Mouse (Mus musculus) lung, embryonic 14.5 days (tissue): ENCODE results near the gene Rgs9. TPM values are rescaled to one million over a fixed set of nuclear protein-coding genes. Genes with fewer than 3 reads are reported as not detected.

Experiments
- ATAC-seq: fragments of 200-750 bp; cut with Nextera tagmentation; 2 replicates; pipeline ENCODE4 v1.8.0; 2017; ENCODE audit warnings: mild to moderate bottlenecking, moderate TSS enrichment, moderate library complexity; ENCODE audit not compliant: insufficient read depth
- DNase-seq: peaks from one replicate; pipeline ENCODE4 v3.0.0-alpha.2; 2015
- H3K27ac ChIP-seq: fragments of 300-500 bp; sonication (generic); 2 replicates; pipeline ENCODE4 v1.5.1; 2014; ENCODE audit warnings: low read depth, mild to moderate bottlenecking, moderate library complexity
- H3K27me3 ChIP-seq: fragments of 300-500 bp; sonication (generic); 2 replicates; pipeline ENCODE4 v1.6.1; 2014; ENCODE audit warnings: low read length, control low read depth; ENCODE audit not compliant: insufficient read depth
- H3K36me3 ChIP-seq: fragments of 300-500 bp; sonication (generic); 2 replicates; pipeline ENCODE4 v1.6.1; 2014; ENCODE audit warnings: control low read depth; ENCODE audit not compliant: insufficient read depth
- H3K4me1 ChIP-seq: fragments of 300-500 bp; sonication (generic); 2 replicates; pipeline ENCODE4 v1.6.1; 2014; ENCODE audit warnings: antibody characterized with exemption, control low read depth; ENCODE audit not compliant: insufficient read depth
- H3K4me2 ChIP-seq: fragments of 300-500 bp; sonication (generic); 2 replicates; pipeline ENCODE4 v1.6.1; 2014; ENCODE audit warnings: mild to moderate bottlenecking
- H3K4me3 ChIP-seq: fragments of 300-500 bp; sonication (generic); 2 replicates; pipeline ENCODE4 v1.5.1; 2014; ENCODE audit warnings: low read depth, low read length
- H3K9ac ChIP-seq: fragments of 300-500 bp; sonication (generic); 2 replicates; pipeline ENCODE4 v1.6.1; 2014
- H3K9me3 ChIP-seq: fragments of 300-500 bp; sonication (generic); 2 replicates; pipeline ENCODE4 v1.6.1; 2016; ENCODE audit warnings: low read depth, low read length, control low read depth
- CTCF ChIP-seq: IDR thresholded peaks from 2 replicates; pipeline ENCODE4 v1.5.1; 2016; ENCODE audit warnings: antibody characterized with exemption, low read depth
- WGBS: fragments of 180-500 bp; shearing (Covaris S2); extraction: QIAGEN DNeasy Blood & Tissue Kit; methylation state at CpG from one replicate; pipeline ENCODE4 v1.1.7; 2014; 5-methylcytosine and 5-hydroxymethylcytosine counted together
- polyA plus RNA-seq: library from polyadenylated mRNA; unstranded; fragments of >200 nt; fragmentation: Nextera tagmentation; extraction: Ambion mirVana; gene quantifications from 2 replicates; pipeline ENCODE4 v1.2.1, GENCODE M21; 2014

Rgs9 gene
- polyA plus RNA-seq, 1 experiment from 2014 or later: 1.5 TPM

GRCm38 (mm10) chr11:109178788-109179518 is 119.0 kb downstream of the Rgs9 start:
- no peaks in the 10 kb centered on the region for H3K4me1 ChIP-seq
- no peak overlapping the region for H3K4me3 ChIP-seq
- no peak overlapping the region for H3K9ac ChIP-seq
- H3K9me3 ChIP-seq: no peaks in the 10 kb centered on the region
- 50% methylated on average over 8 of the region's 8 CpGs for WGBS
- H3K27ac ChIP-seq: no peak overlapping the region
- no peak overlapping the region for H3K4me2 ChIP-seq
- H3K27me3 ChIP-seq: no peaks in the 10 kb centered on the region
- peak; percentile 79 for DNase-seq
- no peak for ATAC-seq
- TF ChIP-seq CTCF: peak; percentile 74
- no peaks in the 10 kb centered on the region for H3K36me3 ChIP-seq

GRCm38 (mm10) chr11:109175376-109175969 is 122.5 kb downstream of the Rgs9 start:
- H3K36me3 ChIP-seq: no peaks in the 10 kb centered on the region
- H3K9me3 ChIP-seq: peaks cover 4% of the 10 kb centered on the region; the same call in 1 of the 2 replicates
- no peak overlapping the region for H3K9ac ChIP-seq
- H3K4me3 ChIP-seq: no peak overlapping the region
- no peaks in the 10 kb centered on the region for H3K27me3 ChIP-seq
- 54% methylated on average over 8 of the region's 8 CpGs for WGBS
- no peaks in the 10 kb centered on the region for H3K4me1 ChIP-seq
- DNase-seq: peak; percentile 92
- peak overlapping the region; percentile 42 for H3K27ac ChIP-seq
- no peak overlapping the region for H3K4me2 ChIP-seq
- peak; percentile 96 for ATAC-seq
- peak; percentile 51 for TF ChIP-seq CTCF

Other genes with a start within 250 kb of the Rgs9 start
- gene E030025P04Rik, start 153.8 kb downstream of the Rgs9 start, polyA plus RNA-seq: not detected in 2 replicates
- 30.7 and 33.8 TPM in 2 replicates for gene Gna13, start 64.7 kb upstream of the Rgs9 start, polyA plus RNA-seq
- gene 9930022D16Rik, start 115.8 kb upstream of the Rgs9 start, polyA plus RNA-seq: not detected in 2 replicates
- 41.5 and 45.6 TPM in 2 replicates for gene Amz2, start 127.8 kb upstream of the Rgs9 start, polyA plus RNA-seq
- 2.8 and 5.3 TPM in 2 replicates for gene Arsg, start 175.2 kb upstream of the Rgs9 start, polyA plus RNA-seq
- gene Slc16a6, start 175.5 kb upstream of the Rgs9 start, polyA plus RNA-seq: 5.4 and 5.9 TPM in 2 replicates